Mouse (Mus musculus): Measurements from ENCODE around the gene Sf3a2.

GRCm38 (mm10) chr10:80792175-80793032 is 5.6 kb upstream of the Sf3a2 start:
- TF ChIP-seq POLR2A (IDR thresholded peaks at IDR 0.05; ENCODE audit: control insufficient read depth, extremely low read depth, insufficient read depth, low read length, poor library complexity) (no peak), CTCF (IDR thresholded peaks at IDR 0.05; ENCODE audit: borderline replicate concordance, control insufficient read depth, extremely low read depth, insufficient read depth, low read length, poor library complexity) (no peak)

All from thymus, adult 2 months (tissue).